1 mouse cellular context compared by ENCODE assay signal in the genomic region with DNA sequence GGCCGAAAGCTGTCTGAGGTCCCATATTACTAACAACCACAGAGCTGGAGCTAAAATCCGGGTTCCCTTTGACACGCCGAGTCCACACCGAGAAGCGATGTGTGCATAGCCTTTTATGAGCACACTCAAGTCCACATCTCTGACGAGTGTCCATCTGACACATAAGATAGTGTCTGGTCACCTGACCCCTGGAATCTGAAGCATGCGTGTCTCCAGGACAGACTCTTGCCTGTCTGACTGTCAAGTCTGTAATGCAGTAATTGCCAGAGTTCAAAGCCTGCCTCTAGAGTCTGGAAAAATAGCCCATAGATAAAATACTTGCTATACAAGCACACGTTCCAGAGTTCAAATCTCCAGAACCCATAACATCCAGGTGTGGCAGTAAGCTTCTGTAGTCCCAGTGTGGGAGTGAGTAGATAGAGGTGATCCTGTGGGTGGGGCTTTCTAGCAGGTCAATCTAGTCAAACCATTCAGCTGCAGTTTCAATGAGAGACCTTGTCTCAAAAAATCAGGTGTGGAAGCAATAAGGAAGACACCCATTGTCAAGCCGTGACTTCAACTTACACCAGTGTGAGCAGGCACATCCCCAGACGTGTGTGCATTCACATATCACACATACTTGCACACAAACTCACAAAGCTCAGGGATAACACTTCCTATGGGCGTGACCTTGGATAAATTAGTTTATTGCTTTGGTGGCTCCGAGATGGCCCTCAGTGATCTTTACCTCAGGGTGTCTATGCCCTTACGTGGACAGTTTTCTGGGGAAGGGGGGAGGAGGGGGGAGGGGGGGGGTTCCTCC.
TF ChIP-seq lines count a peak whose summit lies in the region.

No protein-coding gene starts in this region.

TF ChIP-seq in CH12.LX, 34 proteins besides CTCF, POLR2A, EP300 and RAD21:
- no peak for TF ChIP-seq ZNF384 (IDR thresholded peaks at IDR 0.05; ENCODE audit: low read depth, low read length)
- TF ChIP-seq RCOR1 (conservative IDR thresholded peaks at IDR 0.05; ENCODE audit: low read depth, low read length), result no peak
- TF ChIP-seq MAX (IDR thresholded peaks at IDR 0.05; ENCODE audit: low read length), result no peak
- TF ChIP-seq KAT2A (IDR thresholded peaks at IDR 0.05; ENCODE audit: insufficient replicate concordance, low read length), result no peak
- no peak for TF ChIP-seq NRF1 (IDR thresholded peaks at IDR 0.05; ENCODE audit: low read depth, low read length)
- TF ChIP-seq JUND (conservative IDR thresholded peaks at IDR 0.05; ENCODE audit: low read depth, low read length), result no peak
- TF ChIP-seq ZKSCAN1 (IDR thresholded peaks at IDR 0.05; ENCODE audit: borderline replicate concordance, low read depth, low read length), result no peak
- no peak for TF ChIP-seq MEF2A (IDR thresholded peaks at IDR 0.05; ENCODE audit: borderline replicate concordance, low read depth, low read length)
